Comparison of ENCODE assay signal across 16 mouse cellular contexts in genomic region chr2:136803142-136803541, GRCm38 (mm10).
DNase-seq lines count a peak whose midpoint lies in the region; ATAC-seq lines count a peak whose summit lies in the region.
"Had no signal": no experiment of that assay in that cellular context is flagged by ENCODE, and none has a peak within 500 bp of the region (broad histone marks: within the 10 kb centered on the region; RNA-seq: fewer than 3 reads in every experiment).

No protein-coding gene starts in this region.

- H3K9me3 ChIP-seq in forebrain, embryonic 13.5 days (replicated peaks): no peaks in the 10 kb centered on the region
- no peaks in the 10 kb centered on the region for H3K9me3 ChIP-seq in forebrain, embryonic 11.5 days (ENCODE audit: control insufficient read depth, low read length)
- no peaks in the 10 kb centered on the region for H3K9me3 ChIP-seq in forebrain, embryonic 16.5 days (ENCODE audit: control insufficient read depth, low read length)
- H3K9me3 ChIP-seq: hindbrain, embryonic 12.5 days; limb, embryonic 15.5 days had no signal

- no peak overlapping the region for H3K4me2 ChIP-seq in forebrain, embryonic 13.5 days
- no peak overlapping the region for H3K4me2 ChIP-seq in forebrain, embryonic 11.5 days (ENCODE audit: low read depth, low read length, severe bottlenecking)
- no peak overlapping the region for H3K4me2 ChIP-seq in forebrain, embryonic 16.5 days (ENCODE audit: low read length)
- H3K4me2 ChIP-seq: heart, embryonic 11.5 days; hindbrain, embryonic 12.5 days; limb, embryonic 15.5 days had no signal

- peak; percentile 62; the same call in 1 of the 2 replicates for ATAC-seq in forebrain, embryonic 13.5 days
- ATAC-seq in forebrain, embryonic 11.5 days (replicated peaks; ENCODE audit: low FRiP score): no peak
- ATAC-seq in forebrain, embryonic 16.5 days: peak; percentile 71

- no peak for DNase-seq in forebrain, embryonic 11.5 days (ENCODE audit: low spot score)
- DNase-seq in layer of hippocampus, postnatal 10 days (ENCODE audit: low spot score in 2 of 2): peak; percentile 26 to 36
- DNase-seq in right cerebral cortex, postnatal 14 days: peak; percentile 37
- no peak for DNase-seq in gastrocnemius, postnatal 4 days (ENCODE audit: low spot score in 2 of 2)
- DNase-seq in ovary, postnatal 36 days (ENCODE audit: low spot score): no peak
- no peak for DNase-seq in gastrocnemius, postnatal 14 days
- DNase-seq: adrenal gland, adult 8-10 months; kidney, adult 11 months; kidney, postnatal 4 days; lung, adult 2 months had no signal

- 88% methylated on average over 7 of the region's 7 CpGs for WGBS in forebrain, embryonic 13.5 days
- 91% methylated on average over 7 of the region's 7 CpGs for WGBS in forebrain, embryonic 11.5 days
- WGBS in forebrain, embryonic 16.5 days: 75% methylated on average over 7 of the region's 7 CpGs

- no peak overlapping the region for H3K4me3 ChIP-seq in forebrain, embryonic 13.5 days
- H3K4me3 ChIP-seq in forebrain, embryonic 11.5 days (ENCODE audit: low read depth, low read length): no peak overlapping the region
- H3K4me3 ChIP-seq in forebrain, embryonic 16.5 days (replicated peaks; ENCODE audit: low read length): no peak overlapping the region
- H3K4me3 ChIP-seq: hindbrain, embryonic 12.5 days; limb, embryonic 15.5 days; megakaryocyte, embryonic 14.5 days had no signal

- no peaks in the 10 kb centered on the region for H3K4me1 ChIP-seq in forebrain, embryonic 13.5 days
- no peaks in the 10 kb centered on the region for H3K4me1 ChIP-seq in forebrain, embryonic 11.5 days (replicated peaks; ENCODE audit: control insufficient read depth, insufficient read depth, low read length)
- no peaks in the 10 kb centered on the region for H3K4me1 ChIP-seq in forebrain, embryonic 16.5 days (replicated peaks; ENCODE audit: control insufficient read depth, insufficient read depth, low read length)
- H3K4me1 ChIP-seq: hindbrain, embryonic 12.5 days; limb, embryonic 15.5 days; megakaryocyte, embryonic 14.5 days had no signal

- intact Hi-C loops in gastrocnemius, postnatal 14 days (cut with DNase I; ENCODE audit: low total_unique reads): no loop called here

- H3K27me3 ChIP-seq in forebrain, embryonic 13.5 days: no peaks in the 10 kb centered on the region
- no peaks in the 10 kb centered on the region for H3K27me3 ChIP-seq in forebrain, embryonic 11.5 days (ENCODE audit: control insufficient read depth, insufficient read depth, low read length)
- H3K27me3 ChIP-seq in forebrain, embryonic 16.5 days (replicated peaks; ENCODE audit: control insufficient read depth, insufficient read depth, low read length): no peaks in the 10 kb centered on the region
- H3K27me3 ChIP-seq: hindbrain, embryonic 12.5 days; limb, embryonic 15.5 days; megakaryocyte, embryonic 14.5 days had no signal

- no peak overlapping the region for H3K9ac ChIP-seq in forebrain, embryonic 13.5 days
- H3K9ac ChIP-seq in forebrain, embryonic 11.5 days (ENCODE audit: low read length): no peak overlapping the region
- H3K9ac ChIP-seq in forebrain, embryonic 16.5 days (replicated peaks; ENCODE audit: low read depth, low read length): no peak overlapping the region
- H3K9ac ChIP-seq: hindbrain, embryonic 12.5 days; limb, embryonic 15.5 days had no signal

- no peaks in the 10 kb centered on the region for H3K36me3 ChIP-seq in forebrain, embryonic 13.5 days (ENCODE audit: poor library complexity, severe bottlenecking)
- H3K36me3 ChIP-seq in forebrain, embryonic 11.5 days (ENCODE audit: control insufficient read depth, insufficient read depth, low read length): no peaks in the 10 kb centered on the region
- no peaks in the 10 kb centered on the region for H3K36me3 ChIP-seq in forebrain, embryonic 16.5 days (ENCODE audit: control insufficient read depth, insufficient read depth)
- H3K36me3 ChIP-seq: hindbrain, embryonic 12.5 days; limb, embryonic 15.5 days had no signal

- no peak overlapping the region for H3K27ac ChIP-seq in forebrain, embryonic 13.5 days
- no peak overlapping the region for H3K27ac ChIP-seq in forebrain, embryonic 11.5 days (ENCODE audit: low read depth, low read length)
- H3K27ac ChIP-seq in forebrain, embryonic 16.5 days (ENCODE audit: low read length): no peak overlapping the region
- H3K27ac ChIP-seq: hindbrain, embryonic 12.5 days; limb, embryonic 15.5 days had no signal

Comparison
In these comparisons a context has a peak if more than half of its experiments do, and no peak if none do; other contexts are left out.
1. DNase-seq: peak in layer of hippocampus, postnatal 10 days (2 of 2) and right cerebral cortex, postnatal 14 days (single experiment); none in forebrain, embryonic 11.5 days (single experiment), gastrocnemius, postnatal 4 days (0 of 2), ovary, postnatal 36 days (single experiment) and gastrocnemius, postnatal 14 days (single experiment).